Mouse (Mus musculus) bone marrow macrophage, adult 2 months (primary cell): ENCODE measurements around the gene Gm10837.

ENCODE experiments used
- CTCF ChIP-seq: IDR thresholded peaks from 2 replicates; pipeline ENCODE4 v1.5.1; 2012; ENCODE audit warnings: low read depth, mild to moderate bottlenecking, low read length, moderate library complexity
- POLR2A ChIP-seq: IDR thresholded peaks from 2 replicates; pipeline ENCODE4 v1.6.1; 2012; ENCODE audit warnings: mild to moderate bottlenecking, low read depth, low read length, borderline replicate concordance

DNA sequence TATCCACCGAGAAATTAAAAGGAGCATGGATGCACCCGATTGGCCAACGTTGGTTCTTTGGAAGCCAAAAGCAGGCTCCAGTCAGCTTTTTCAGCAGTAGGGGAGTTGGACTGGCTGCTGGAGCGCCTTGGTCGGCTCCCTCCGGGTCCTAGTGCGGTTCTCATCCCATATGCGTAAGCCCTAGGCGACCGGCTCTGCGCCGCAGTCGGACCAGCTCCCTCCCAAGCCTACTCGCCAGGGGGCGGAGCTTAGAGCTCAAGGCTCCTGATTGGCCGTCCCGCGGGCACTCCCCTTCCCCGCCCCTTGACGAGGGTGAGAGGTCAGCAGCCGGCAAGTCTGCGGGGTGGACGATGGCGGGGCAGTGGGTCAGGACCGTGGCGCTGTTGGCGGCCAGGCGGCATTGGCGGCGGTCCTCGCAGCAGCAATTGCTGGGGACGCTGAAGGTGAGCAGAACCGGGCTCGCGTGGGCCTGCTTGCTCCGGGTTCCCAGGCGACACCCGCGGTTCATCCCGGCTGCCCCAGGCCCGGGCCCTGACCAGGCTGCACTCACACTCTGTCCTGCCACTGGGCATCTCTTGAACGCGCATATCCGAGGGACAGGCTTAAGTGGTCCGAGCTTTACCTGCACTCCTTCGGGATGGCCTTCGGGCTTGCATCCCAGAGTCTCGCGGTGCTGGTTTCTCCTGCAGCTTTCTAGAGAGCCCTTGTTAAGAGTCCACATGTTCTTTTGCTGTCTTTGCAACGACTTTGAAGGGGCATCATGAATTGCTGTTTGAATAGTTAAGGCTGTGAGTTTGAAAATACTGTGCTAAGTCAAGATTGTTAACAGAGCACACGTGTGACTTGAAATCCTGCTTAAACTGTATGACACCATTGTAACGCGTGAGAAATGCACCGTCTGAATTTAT lies 43.9 kb downstream of the Gm10837 start, which contains the start of gene Pcca:
- TF ChIP-seq CTCF: no peak
- TF ChIP-seq POLR2A: no peak
